Mouse (Mus musculus) stomach, embryonic 14.5 days (tissue): ENCODE data around the gene Cga. TPM values are rescaled to one million over a fixed set of nuclear protein-coding genes. Genes with fewer than 3 reads are reported as not detected.

ENCODE experiments used
- ATAC-seq: fragments of 200-750 bp; cut with Nextera tagmentation; 2 replicates; pipeline ENCODE4 v1.8.0; 2017; ENCODE audit warnings: low read depth, moderate TSS enrichment; ENCODE audit not compliant: insufficient number of reproducible peaks, insufficient read depth, low FRiP score
- H3K27ac ChIP-seq: fragments of 300-500 bp; sonication (generic); 2 replicates; pipeline ENCODE4 v1.5.1; 2014; ENCODE audit warnings: mild to moderate bottlenecking, low read length, moderate library complexity, mixed read lengths
- H3K27me3 ChIP-seq: fragments of 300-500 bp; sonication (generic); 2 replicates; pipeline ENCODE4 v1.6.1; 2014; ENCODE audit warnings: low read length, control low read depth, mixed read lengths; ENCODE audit not compliant: control insufficient read depth, insufficient read depth
- H3K36me3 ChIP-seq: fragments of 300-500 bp; sonication (generic); 2 replicates; pipeline ENCODE4 v1.6.1; 2014; ENCODE audit warnings: mild to moderate bottlenecking, control low read depth, low read length, moderate library complexity, mixed read lengths; ENCODE audit not compliant: control insufficient read depth, insufficient read depth
- H3K4me1 ChIP-seq: fragments of 300-500 bp; sonication (generic); 2 replicates; pipeline ENCODE4 v1.6.1; 2014; ENCODE audit warnings: low read length, control low read depth, mixed read lengths; ENCODE audit not compliant: control insufficient read depth, insufficient read depth
- H3K4me2 ChIP-seq: fragments of 300-500 bp; sonication (generic); replicated peaks from 2 replicates; pipeline ENCODE4 v1.6.1; 2014; ENCODE audit warnings: low read depth, low read length, control low read depth
- H3K4me3 ChIP-seq: fragments of 300-500 bp; sonication (generic); 2 replicates; pipeline ENCODE4 v1.5.1; 2014; ENCODE audit warnings: low read depth, low read length, control low read depth
- H3K9ac ChIP-seq: fragments of 300-500 bp; sonication (generic); replicated peaks from 2 replicates; pipeline ENCODE4 v1.6.1; 2014; ENCODE audit warnings: low read depth, mild to moderate bottlenecking, control low read depth, low read length, moderate library complexity, mixed read lengths
- H3K9me3 ChIP-seq: fragments of 300-500 bp; sonication (generic); 2 replicates; pipeline ENCODE4 v1.6.1; 2016; ENCODE audit warnings: low read depth, low read length, control low read depth; ENCODE audit not compliant: control insufficient read depth
- WGBS: fragments of 180-500 bp; shearing (Covaris S2); extraction: QIAGEN DNeasy Blood & Tissue Kit; methylation state at CpG from one replicate; pipeline ENCODE4 v1.1.7; 2014; 5-methylcytosine and 5-hydroxymethylcytosine counted together
- polyA plus RNA-seq: library from polyadenylated mRNA; unstranded; fragments of >200 nt; fragmentation: Nextera tagmentation; extraction: Ambion mirVana; gene quantifications from 2 replicates; pipeline ENCODE4 v1.2.1, GENCODE M21; 2014

Gene Cga
- polyA plus RNA-seq, 1 experiment from 2014 or later, result not detected

DNA sequence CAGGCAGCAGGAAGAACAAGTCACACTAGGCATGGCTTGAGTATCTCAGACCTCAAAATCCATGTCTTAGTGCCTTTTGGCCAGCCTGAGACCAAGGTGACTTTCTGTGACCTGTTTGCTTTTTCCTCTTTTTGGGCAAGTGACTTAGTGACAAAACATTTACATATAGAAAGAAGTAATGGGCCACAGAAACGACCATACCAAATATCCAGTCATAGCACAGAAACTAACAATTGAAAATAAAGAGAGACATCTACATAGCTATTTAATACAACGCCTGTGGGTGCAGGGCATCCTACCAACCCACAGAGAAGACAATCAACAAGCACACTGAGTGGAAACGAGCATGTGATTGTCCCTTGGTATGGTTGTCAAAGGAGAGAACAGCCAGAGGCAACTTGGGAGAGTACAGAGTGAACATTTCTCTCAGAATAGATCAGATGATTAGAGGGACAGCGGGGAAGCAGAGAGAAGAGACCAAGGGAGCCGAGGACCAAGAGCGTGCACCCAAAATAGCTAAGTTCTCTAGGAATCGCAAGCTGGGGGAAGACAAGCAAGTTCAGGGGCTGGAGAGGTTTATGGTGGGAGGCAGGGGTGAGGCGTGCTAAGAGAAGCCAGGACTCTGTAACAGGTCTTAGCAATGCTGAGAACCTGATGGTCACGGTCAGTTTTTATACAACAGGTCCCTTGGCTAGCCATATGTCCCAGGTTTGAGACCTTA lies 7.8 kb upstream of the Cga start:
- WGBS, result 61% methylated on average over 9 of the region's 9 CpGs
- Histone ChIP-seq H3K4me3 (peak overlapping the region; percentile 65; the same call in 1 of the 2 replicates), H3K9me3 (no peaks in the 10 kb centered on the region), H3K27ac (no peak overlapping the region), H3K4me2 (peak overlapping the region; percentile 82), H3K36me3 (no peaks in the 10 kb centered on the region), H3K4me1 (peaks cover 16% of the 10 kb centered on the region; the same call in 1 of the 2 replicates), H3K9ac (no peak overlapping the region), H3K27me3 (no peaks in the 10 kb centered on the region)
- ATAC-seq, result no peak

DNA sequence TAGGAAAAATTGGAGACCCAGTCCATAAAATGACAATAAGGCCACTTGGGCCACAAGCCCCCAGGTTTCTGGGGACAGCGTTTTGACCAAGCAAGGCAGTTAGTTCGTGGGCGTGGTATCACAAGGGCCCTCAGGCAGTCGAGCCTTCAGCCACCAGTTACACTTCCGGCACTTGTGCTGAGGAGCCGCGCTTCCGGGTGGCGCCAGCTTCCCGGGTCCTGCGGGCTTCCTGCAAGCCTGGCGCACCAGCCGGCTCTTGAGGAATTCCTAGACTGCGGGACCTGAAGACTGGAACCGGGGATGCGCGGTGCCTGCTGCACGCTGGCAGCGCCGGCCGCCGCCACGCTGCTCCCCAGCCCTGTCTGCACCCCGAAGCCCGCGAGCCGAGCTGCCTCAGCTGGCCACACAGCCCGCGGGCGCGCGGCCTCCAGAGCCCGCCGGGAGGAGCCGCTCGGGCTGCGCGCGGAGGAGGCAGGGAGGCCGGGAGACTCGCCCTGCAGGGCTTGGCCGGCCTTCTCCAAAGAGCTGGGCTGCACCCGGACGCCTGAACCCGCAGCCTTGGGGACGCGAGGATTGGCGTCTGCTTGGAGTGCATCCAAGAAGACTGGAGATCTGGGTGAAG lies 7.0 kb upstream of the Cga start:
- ATAC-seq, result peak; percentile 83
- Histone ChIP-seq H3K4me2 (peak overlapping the region; percentile 82), H3K27ac (peak overlapping the region; percentile 95), H3K27me3 (no peaks in the 10 kb centered on the region), H3K36me3 (no peaks in the 10 kb centered on the region), H3K9me3 (no peaks in the 10 kb centered on the region), H3K9ac (peak overlapping the region; percentile 80), H3K4me3 (peak overlapping the region; percentile 65), H3K4me1 (peaks cover 10% of the 10 kb centered on the region; the same call in 1 of the 2 replicates)
- WGBS, result under 1% methylated on average over 41 of the region's 48 CpGs

DNA sequence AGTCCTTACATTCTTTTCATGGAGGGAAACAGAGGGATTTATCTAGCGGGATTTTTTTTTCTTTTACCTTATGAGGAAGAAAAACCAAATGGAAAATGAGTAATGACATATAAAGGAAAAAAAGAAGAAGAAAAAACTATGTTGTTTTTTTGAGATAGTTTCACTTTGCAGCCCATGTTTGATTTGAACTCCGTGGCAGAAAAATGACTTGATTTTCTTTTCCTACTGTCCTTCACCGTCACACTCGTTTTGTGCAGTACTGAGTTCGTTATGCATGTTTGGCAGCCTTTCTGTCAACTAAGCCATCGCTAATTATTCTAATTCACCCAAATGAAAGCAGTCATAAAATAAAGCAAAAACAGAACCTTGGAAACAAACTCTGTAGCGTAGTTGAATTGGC lies 6.3 kb upstream of the Cga start:
- 16% methylated on average over 7 of the region's 7 CpGs for WGBS
- H3K27ac ChIP-seq, result peak overlapping the region; percentile 95

DNA sequence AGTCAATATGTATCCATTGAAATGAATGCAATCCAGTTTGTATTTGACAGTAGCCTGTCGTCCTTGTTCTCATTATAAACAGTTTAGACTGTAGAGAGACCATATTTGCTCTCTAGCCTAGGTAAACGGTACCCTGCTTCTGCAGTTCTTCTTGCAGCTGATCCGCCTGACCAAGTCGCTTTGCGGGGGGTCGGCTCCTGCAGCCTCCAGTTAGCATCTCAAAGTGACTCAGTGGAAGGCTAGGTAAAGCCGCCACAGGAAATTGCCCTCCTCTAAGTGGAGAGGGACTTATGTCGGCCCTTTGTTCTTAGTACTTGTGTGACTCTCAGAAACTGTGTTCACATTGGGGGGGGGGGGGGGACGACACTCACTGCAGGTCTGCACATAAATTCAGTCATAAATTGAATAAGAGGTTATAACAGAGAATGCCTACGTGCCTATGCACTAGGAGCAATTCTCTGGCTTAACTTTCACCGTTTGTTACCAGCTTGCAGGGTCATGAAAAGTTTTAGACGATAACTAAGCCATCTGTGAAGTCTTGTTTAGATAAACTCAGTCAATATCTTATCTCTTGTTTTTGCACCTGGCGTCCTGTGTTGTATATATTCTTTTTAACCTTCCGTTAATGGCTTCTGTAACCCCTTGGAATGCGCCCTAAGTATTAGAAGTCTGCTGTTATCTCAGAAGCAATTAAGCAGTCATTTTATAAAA lies 4.3 kb upstream of the Cga start:
- peaks cover 6% of the 10 kb centered on the region; the same call in 1 of the 2 replicates for H3K4me1 ChIP-seq
- no peaks in the 10 kb centered on the region for H3K36me3 ChIP-seq
- no peaks in the 10 kb centered on the region for H3K9me3 ChIP-seq
- WGBS, result 11% methylated on average over 15 of the region's 15 CpGs
- no peak overlapping the region for H3K4me2 ChIP-seq
- no peaks in the 10 kb centered on the region for H3K27me3 ChIP-seq
- ATAC-seq, result no peak
- H3K27ac ChIP-seq, result no peak overlapping the region
- H3K4me3 ChIP-seq, result no peak overlapping the region
- no peak overlapping the region for H3K9ac ChIP-seq

More for the DNA sequence above, 6.3 kb upstream of the Cga start:
- Histone ChIP-seq H3K4me1 (peaks cover 10% of the 10 kb centered on the region; the same call in 1 of the 2 replicates), H3K4me2 (peak overlapping the region; percentile 82), H3K36me3 (no peaks in the 10 kb centered on the region), H3K27me3 (no peaks in the 10 kb centered on the region), H3K9ac (peak overlapping the region; percentile 80), H3K4me3 (peak overlapping the region; percentile 65), H3K9me3 (no peaks in the 10 kb centered on the region)
- ATAC-seq, result no peak

DNA sequence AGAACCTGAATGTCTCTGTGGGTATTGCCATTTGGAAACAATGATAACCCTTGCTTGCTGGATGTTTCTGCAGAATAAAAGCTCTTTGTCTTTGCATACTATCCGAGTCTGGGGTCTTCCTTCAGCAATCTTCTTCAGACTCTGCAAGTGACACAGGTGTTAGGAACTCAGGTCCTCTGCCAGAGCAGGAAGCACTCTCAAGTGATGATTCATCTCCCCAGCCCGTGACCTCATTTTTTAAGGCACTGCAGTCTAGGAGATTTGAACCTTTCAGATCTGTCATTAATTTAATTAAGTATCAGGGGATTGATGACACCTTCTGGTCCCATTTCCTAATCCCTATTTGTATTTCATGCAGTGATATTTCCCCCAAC lies 3.8 kb upstream of the Cga start:
- Histone ChIP-seq H3K9ac (no peak overlapping the region), H3K27ac (no peak overlapping the region)

DNA sequence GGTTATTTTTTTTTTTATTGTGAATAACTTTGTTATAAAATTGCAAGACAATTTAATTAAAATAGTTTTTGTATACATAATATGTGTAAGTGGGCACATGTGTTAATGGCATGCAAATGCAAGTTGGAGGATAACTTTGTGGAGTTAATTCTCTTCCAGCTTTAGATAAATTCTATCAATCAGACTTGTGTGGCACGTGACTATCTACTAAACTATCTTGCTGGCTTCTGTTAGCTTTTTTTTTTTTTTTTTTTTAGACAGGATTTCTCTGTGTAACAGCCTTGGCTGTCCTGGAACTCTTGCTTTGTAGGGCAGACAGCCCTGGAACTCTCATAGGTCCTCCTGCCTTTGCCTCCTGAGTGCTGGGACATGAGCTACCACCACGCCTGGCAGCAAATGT lies 4.9 kb downstream of the Cga start:
- Histone ChIP-seq H3K27ac (no peak overlapping the region), H3K9me3 (no peaks in the 10 kb centered on the region), H3K36me3 (no peaks in the 10 kb centered on the region), H3K4me3 (no peak overlapping the region), H3K9ac (no peak overlapping the region), H3K27me3 (no peaks in the 10 kb centered on the region), H3K4me1 (no peaks in the 10 kb centered on the region), H3K4me2 (no peak overlapping the region)
- WGBS, result 64% methylated on average over 2 of the region's 2 CpGs
- ATAC-seq, result no peak

More for the DNA sequence above, 3.8 kb upstream of the Cga start:
- no peaks in the 10 kb centered on the region for H3K9me3 ChIP-seq
- ATAC-seq, result no peak
- no peaks in the 10 kb centered on the region for H3K36me3 ChIP-seq
- 18% methylated on average over 2 of the region's 2 CpGs for WGBS
- peaks cover 6% of the 10 kb centered on the region; the same call in 1 of the 2 replicates for H3K4me1 ChIP-seq
- H3K4me3 ChIP-seq, result no peak overlapping the region
- no peak overlapping the region for H3K4me2 ChIP-seq
- H3K27me3 ChIP-seq, result no peaks in the 10 kb centered on the region

DNA sequence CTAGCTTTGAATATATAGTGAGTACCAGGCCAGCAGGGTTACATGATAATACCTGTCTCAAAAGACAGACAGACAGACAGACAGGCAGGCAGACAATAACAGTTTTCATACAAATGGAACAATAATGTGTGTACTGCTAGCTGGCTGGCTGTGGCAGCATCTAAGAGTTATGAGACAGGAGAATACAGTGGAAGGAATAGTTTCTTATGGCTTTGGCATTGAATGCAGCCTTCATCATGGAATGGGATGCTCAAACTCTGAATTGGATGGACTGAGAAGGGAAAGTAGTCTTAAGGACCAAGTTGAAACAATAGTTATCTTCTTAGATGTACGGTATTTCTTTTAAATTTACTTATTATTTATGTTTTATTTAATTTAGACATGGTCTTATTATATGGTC lies 5.7 kb downstream of the Cga start:
- Histone ChIP-seq H3K9ac (no peak overlapping the region), H3K4me1 (no peaks in the 10 kb centered on the region), H3K4me2 (no peak overlapping the region), H3K36me3 (no peaks in the 10 kb centered on the region), H3K9me3 (no peaks in the 10 kb centered on the region), H3K4me3 (no peak overlapping the region), H3K27me3 (no peaks in the 10 kb centered on the region), H3K27ac (no peak overlapping the region)
- ATAC-seq, result no peak
- 85% methylated on average over 1 of the region's 1 CpGs for WGBS

DNA sequence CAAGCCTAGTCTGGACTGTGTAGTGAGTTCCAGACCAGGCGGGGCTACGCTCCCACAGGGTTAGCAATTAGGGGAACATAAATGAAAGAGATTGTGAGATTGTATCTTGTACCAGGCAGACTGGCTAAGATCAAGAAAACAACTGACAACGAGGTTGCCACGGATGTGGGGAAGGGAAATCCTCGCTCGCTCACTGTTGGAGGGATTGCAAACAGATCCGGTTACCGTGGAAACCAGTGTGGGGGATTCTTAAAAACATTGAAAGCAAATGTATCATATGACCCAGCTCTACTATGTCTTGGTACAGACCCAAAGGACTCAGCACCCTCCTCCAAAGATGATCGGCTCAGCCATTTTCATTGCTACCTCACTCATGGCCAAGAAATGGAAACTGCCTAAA lies 6.6 kb downstream of the Cga start:
- H3K4me1 ChIP-seq, result no peaks in the 10 kb centered on the region
- peak; percentile 42; the same call in 1 of the 2 replicates for ATAC-seq
- no peak overlapping the region for H3K4me2 ChIP-seq
- no peaks in the 10 kb centered on the region for H3K27me3 ChIP-seq
- H3K27ac ChIP-seq, result no peak overlapping the region
- no peaks in the 10 kb centered on the region for H3K36me3 ChIP-seq
- WGBS, result 42% methylated on average over 9 of the region's 9 CpGs
- H3K4me3 ChIP-seq, result no peak overlapping the region
- H3K9ac ChIP-seq, result no peak overlapping the region
- H3K9me3 ChIP-seq, result no peaks in the 10 kb centered on the region
